Mouse (Mus musculus): ENCODE results near the gene Efl1.

DNA sequence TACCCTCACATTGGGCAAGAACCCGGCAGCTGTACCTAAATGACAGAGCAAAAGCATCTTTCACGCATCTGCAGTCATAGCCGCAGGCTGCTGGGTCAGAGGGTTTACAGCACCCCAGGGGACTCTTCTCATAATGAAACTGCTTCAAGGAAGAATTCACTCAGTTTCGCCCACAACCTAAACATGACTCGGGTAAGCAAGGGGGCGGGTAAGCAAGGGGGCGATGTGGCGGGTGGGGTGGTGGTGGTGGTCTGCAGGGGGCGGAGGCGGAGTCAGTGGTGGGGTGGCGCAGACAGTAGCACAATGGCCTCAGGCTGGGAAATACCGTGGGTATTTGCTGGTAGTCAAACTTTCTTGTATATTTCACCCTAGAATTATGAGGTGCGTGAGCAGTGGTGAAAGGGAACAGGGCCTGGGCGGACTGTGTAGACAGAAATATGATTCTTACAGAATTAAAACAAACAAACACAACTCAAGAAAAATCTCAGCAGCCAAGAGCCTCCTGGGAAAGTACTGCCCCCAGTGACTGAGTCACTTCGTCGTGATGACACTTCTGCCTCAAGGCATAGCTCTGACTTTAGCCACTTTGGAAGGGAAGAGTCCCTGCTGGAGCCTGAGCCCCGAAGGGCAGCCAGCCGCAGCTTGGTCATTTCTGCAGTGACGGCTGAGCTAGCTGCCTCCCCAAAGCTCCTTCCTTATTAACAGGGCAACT is 162.9 kb downstream of the Efl1 start:
- no peak for TF ChIP-seq CTCF (IDR thresholded peaks at IDR 0.05; ENCODE audit: low read depth, low read length)
- no peak for TF ChIP-seq POLR2A (IDR thresholded peaks at IDR 0.05; ENCODE audit: extremely low read depth, insufficient read depth, low read length)
